Mouse (Mus musculus) forebrain, postnatal 0 days (tissue): ENCODE results near the gene Fgf4. TPM values are rescaled to one million over a fixed set of nuclear protein-coding genes. Genes with fewer than 3 reads are reported as not detected.

ENCODE experiments used
- ATAC-seq: fragments of 200-750 bp; cut with Nextera tagmentation; 2 replicates; pipeline ENCODE4 v1.8.0; 2017; ENCODE audit warnings: mild to moderate bottlenecking, moderate library complexity
- DNase-seq: peaks from one replicate; pipeline ENCODE4 v3.0.0-alpha.2; 2015
- H3K27ac ChIP-seq: fragments of 300-500 bp; sonication (generic); 2 replicates; pipeline ENCODE4 v1.5.1; 2014; ENCODE audit warnings: low read depth, mild to moderate bottlenecking, antibody characterized with exemption, low read length, moderate library complexity, mixed read lengths
- H3K27me3 ChIP-seq: fragments of 300-500 bp; sonication (generic); 2 replicates; pipeline ENCODE4 v1.6.1; 2014; ENCODE audit warnings: mild to moderate bottlenecking, low read length, mixed read lengths; ENCODE audit not compliant: insufficient read depth
- H3K36me3 ChIP-seq: fragments of 300-500 bp; sonication (generic); 2 replicates; pipeline ENCODE4 v1.6.1; 2014; ENCODE audit warnings: mild to moderate bottlenecking, moderate library complexity; ENCODE audit not compliant: insufficient read depth
- H3K4me1 ChIP-seq: fragments of 300-500 bp; sonication (generic); 2 replicates; pipeline ENCODE4 v1.6.1; 2014; ENCODE audit warnings: antibody characterized with exemption; ENCODE audit not compliant: insufficient read depth
- H3K4me2 ChIP-seq: fragments of 300-500 bp; sonication (generic); 2 replicates; pipeline ENCODE4 v1.6.1; 2014; ENCODE audit warnings: low read depth, mild to moderate bottlenecking, moderate library complexity
- H3K4me3 ChIP-seq: fragments of 300-500 bp; sonication (generic); 2 replicates; pipeline ENCODE4 v1.5.1; 2014; ENCODE audit warnings: low read depth, low read length, mixed read lengths
- H3K9ac ChIP-seq: fragments of 300-500 bp; sonication (generic); 2 replicates; pipeline ENCODE4 v1.6.1; 2014; ENCODE audit warnings: mild to moderate bottlenecking
- H3K9me3 ChIP-seq: fragments of 300-500 bp; sonication (generic); 2 replicates; pipeline ENCODE4 v1.6.1; 2016; ENCODE audit warnings: low read length
- CTCF ChIP-seq: sonication (generic); IDR thresholded peaks from 2 replicates; pipeline ENCODE4 v1.5.1; 2016; ENCODE audit warnings: antibody characterized with exemption, control low read depth, low read depth
- WGBS: fragments of 180-500 bp; shearing (Covaris S2); extraction: QIAGEN DNeasy Blood & Tissue Kit; methylation state at CpG from one replicate; pipeline ENCODE4 v1.1.7; 2014; 5-methylcytosine and 5-hydroxymethylcytosine counted together
- polyA plus RNA-seq: library from polyadenylated mRNA; unstranded; fragments of >200 nt; fragmentation: Nextera tagmentation; extraction: Ambion mirVana; gene quantifications from 2 replicates; pipeline ENCODE4 v1.2.1, GENCODE M21; 2015
- total RNA-seq: library from RNA; depleted of rRNA; stranded (reverse); fragments of >200 nt; gene quantifications from 2 replicates; pipeline ENCODE4 v1.2.3, GENCODE M21; 2014; rRNA removed

Gene Fgf4
- total and polyA plus RNA-seq, 2 experiments from 2014 or later = not detected

DNA sequence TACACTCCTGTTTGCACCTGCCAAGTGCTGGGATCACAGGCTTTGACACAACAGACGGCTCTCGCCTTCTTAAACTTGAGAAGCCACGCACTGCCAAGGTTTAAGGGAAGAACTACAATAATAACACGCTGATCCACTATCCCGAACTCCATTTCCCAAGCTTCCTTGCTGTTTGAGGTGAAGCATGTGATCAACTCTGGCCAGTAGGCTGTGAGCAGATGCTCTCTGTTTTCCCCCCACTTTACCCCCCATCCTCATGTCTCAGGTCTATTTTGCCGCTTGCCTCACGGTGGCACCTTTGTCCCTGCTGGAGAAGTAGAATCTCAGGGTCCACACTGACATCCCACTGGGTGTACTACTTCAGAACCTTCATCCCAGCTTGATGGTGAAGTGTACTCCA is 61.5 kb downstream of the Fgf4 start:
- H3K4me1 ChIP-seq = no peaks in the 10 kb centered on the region
- H3K4me3 ChIP-seq = no peak overlapping the region
- ATAC-seq (peak; percentile 84), DNase-seq (peak; percentile 59)
- H3K27me3 ChIP-seq = no peaks in the 10 kb centered on the region; the same call in 1 of the 2 replicates
- H3K9ac ChIP-seq = no peak overlapping the region
- no peak overlapping the region for H3K27ac ChIP-seq
- H3K36me3 ChIP-seq = no peaks in the 10 kb centered on the region
- peak; percentile 35 for TF ChIP-seq CTCF
- WGBS = 30% methylated on average over 7 of the region's 7 CpGs
- H3K4me2 ChIP-seq = peak overlapping the region; percentile 6
- H3K9me3 ChIP-seq = no peaks in the 10 kb centered on the region

DNA sequence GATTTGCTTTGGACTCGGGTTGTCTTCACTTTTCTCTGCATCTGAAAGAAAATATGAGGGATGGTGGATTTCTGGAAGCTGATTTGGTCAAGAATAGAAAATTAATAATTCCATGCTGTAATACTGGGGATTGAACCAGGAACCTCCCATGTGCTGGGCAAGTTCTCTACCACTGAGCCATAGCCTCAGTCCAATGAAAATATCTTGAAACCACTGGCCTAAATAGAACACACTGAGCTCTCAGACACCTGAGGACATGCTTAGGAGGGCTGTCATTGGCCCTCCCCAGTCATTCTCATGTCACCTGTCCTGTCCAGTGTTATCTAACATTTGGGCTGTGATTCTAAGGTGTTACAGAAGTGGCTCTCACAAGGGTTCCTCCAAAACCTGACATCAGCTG is 64.0 kb downstream of the Fgf4 start:
- H3K36me3 ChIP-seq = no peaks in the 10 kb centered on the region
- WGBS = 93% methylated on average over 1 of the region's 1 CpGs
- DNase-seq = no peak
- H3K27me3 ChIP-seq = no peaks in the 10 kb centered on the region; the same call in 1 of the 2 replicates
- no peak for TF ChIP-seq CTCF
- H3K4me3 ChIP-seq = no peak overlapping the region
- H3K9me3 ChIP-seq = no peaks in the 10 kb centered on the region
- H3K9ac ChIP-seq = no peak overlapping the region
- no peak for ATAC-seq
- H3K4me2 ChIP-seq = no peak overlapping the region
- peaks cover 7% of the 10 kb centered on the region; the same call in 1 of the 2 replicates for H3K4me1 ChIP-seq
- no peak overlapping the region for H3K27ac ChIP-seq

- no peak overlapping the region for H3K4me3 ChIP-seq
- H3K9ac ChIP-seq = no peak overlapping the region
- H3K27ac ChIP-seq = no peak overlapping the region
- no peak overlapping the region for H3K4me2 ChIP-seq
- DNase-seq (peak; percentile 30), ATAC-seq (no peak)
- peaks cover 7% of the 10 kb centered on the region; the same call in 1 of the 2 replicates for H3K4me1 ChIP-seq
- no peaks in the 10 kb centered on the region for H3K9me3 ChIP-seq
- WGBS = 54% methylated on average over 4 of the region's 4 CpGs
- no peak for TF ChIP-seq CTCF
- H3K27me3 ChIP-seq = no peaks in the 10 kb centered on the region
- no peaks in the 10 kb centered on the region; the same call in 1 of the 2 replicates for H3K36me3 ChIP-seq
These were observed 65.7 kb downstream of the Fgf4 start for GRCm38 (mm10) chr7:144912897-144913296.

DNA sequence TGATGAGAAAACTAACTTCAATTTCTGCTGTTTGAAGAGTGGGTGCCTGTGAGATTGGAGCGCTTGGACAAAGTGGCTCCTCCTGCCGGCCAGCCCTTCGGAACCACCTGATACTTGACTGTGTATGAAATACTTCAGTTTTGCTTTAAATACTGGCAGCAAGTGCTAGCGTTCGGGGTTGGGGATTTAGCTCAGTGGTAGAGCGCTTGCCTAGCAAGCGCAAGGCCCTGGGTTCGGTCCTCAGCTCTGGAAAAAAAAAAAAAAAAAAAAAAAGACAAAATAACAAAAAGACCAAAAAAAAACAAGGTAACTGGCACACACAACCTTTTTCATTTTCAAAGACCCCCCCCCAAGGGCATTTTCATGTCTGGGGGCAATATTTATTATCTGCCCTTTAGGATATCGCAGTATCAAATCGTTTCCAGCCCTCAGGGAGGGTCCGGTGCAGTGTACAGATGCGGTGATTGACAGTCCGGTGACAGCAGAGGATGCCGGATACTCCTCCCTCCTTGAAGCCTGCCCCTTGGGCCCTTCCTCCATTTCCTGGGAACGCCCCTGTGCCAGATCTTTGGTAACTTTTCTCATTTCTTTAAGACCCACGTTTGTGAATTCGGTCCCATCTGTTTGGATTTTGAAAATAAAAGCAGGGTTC is 67.3 kb downstream of the Fgf4 start:
- Histone ChIP-seq H3K27ac (peak overlapping the region; percentile 91), H3K9me3 (no peaks in the 10 kb centered on the region), H3K9ac (peak overlapping the region; percentile 76), H3K4me3 (peak overlapping the region; percentile 81), H3K4me2 (peak overlapping the region; percentile 86), H3K27me3 (no peaks in the 10 kb centered on the region), H3K36me3 (peaks cover 13% of the 10 kb centered on the region), H3K4me1 (peaks cover 7% of the 10 kb centered on the region; the same call in 1 of the 2 replicates)
- TF ChIP-seq CTCF = peak; percentile 41; the same call in 1 of the 2 replicates
- WGBS = 7% methylated on average over 17 of the region's 17 CpGs
- DNase-seq (peak; percentile 73), ATAC-seq (peak; percentile 89)

Other genes with a start within 250 kb of the Fgf4 start
- 6.6 and 8.2 TPM in 2 replicates for gene Ano1, start 95.4 kb upstream of the Fgf4 start, total RNA-seq
- gene Ano1, start 95.4 kb upstream of the Fgf4 start, polyA plus RNA-seq = 3.1 and 4.6 TPM in 2 replicates
- gene Fgf3, start 9.3 kb upstream of the Fgf4 start, total RNA-seq = 1.8 and 6.1 TPM in 2 replicates
- gene Fgf3, start 9.3 kb upstream of the Fgf4 start, polyA plus RNA-seq = 1.5 and 1.9 TPM in 2 replicates
- gene Fgf15, start 49.2 kb downstream of the Fgf4 start, total RNA-seq = 2.5 and 4.0 TPM in 2 replicates
- gene Fgf15, start 49.2 kb downstream of the Fgf4 start, polyA plus RNA-seq = 5.0 and 6.1 TPM in 2 replicates
- gene LTO1, start 67.7 kb downstream of the Fgf4 start, total RNA-seq = 21.7 and 22.4 TPM in 2 replicates
- gene LTO1, start 67.7 kb downstream of the Fgf4 start, polyA plus RNA-seq = 16.4 and 17.6 TPM in 2 replicates
- gene Ccnd1, start 92.6 kb downstream of the Fgf4 start, total RNA-seq = 21.6 and 33.5 TPM in 2 replicates
- 23.9 and 29.0 TPM in 2 replicates for gene Ccnd1, start 92.6 kb downstream of the Fgf4 start, polyA plus RNA-seq